Mouse (Mus musculus): Measurements from ENCODE around the gene Khsrp.

DNA sequence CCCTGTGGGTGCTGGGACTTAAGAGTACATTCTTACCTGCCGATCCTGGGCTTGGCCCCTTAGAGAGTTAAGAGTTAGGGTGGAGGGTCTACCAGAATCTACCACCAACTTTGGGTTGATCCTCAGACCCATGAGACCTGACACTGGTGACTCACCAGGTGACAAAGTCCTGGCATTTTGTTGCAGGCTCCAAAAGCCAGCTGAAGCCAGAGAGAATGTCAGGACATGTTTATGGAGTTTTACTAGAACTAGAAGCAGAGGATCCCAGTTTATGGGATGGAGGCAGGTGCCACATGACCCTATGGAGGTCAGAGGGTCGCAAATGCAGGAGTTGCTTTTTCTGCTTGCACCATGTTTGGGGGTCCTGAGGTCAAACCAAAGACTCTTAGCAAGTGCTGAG lies 34.8 kb downstream of the Khsrp start:
- TF ChIP-seq POLR2A (IDR thresholded peaks at IDR 0.05; ENCODE audit: borderline replicate concordance, extremely low read depth, low read depth, low read length) (no peak), CTCF (IDR thresholded peaks at IDR 0.05; ENCODE audit: insufficient read depth, low read length) (no peak)

All from lung, adult 2 months (tissue).